Mouse (Mus musculus): Measurements from ENCODE around the gene Ddr2. TPM values are rescaled to one million over a fixed set of nuclear protein-coding genes. Genes with fewer than 3 reads are reported as not detected.

Ddr2 gene
- polyA plus RNA-seq, 1 experiment from 2014 or later = 23.5 TPM

DNA sequence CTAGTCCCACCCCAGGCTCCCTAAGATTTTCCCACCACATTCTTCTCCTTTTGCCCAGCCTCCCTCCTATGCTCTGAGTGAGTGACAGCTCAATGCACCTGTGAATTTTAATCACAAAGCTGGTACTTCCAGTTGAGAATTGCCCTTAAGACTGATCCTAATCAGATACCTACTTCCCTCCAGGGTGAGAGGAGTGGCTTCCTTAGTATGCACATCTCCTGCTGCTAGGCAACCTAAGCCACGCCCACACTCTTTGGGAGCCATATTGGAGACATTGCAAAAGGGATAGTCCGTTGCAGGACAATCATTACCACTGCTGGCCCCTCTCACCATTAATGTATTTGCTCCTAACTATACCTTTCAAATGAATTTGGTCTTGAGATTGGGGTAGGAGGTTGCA, 31.1 kb downstream of the Ddr2 start:
- 77% methylated on average over 2 of the region's 2 CpGs for WGBS
- H3K27ac ChIP-seq (ENCODE audit: low read depth, low read length) = no peak overlapping the region
- no peak overlapping the region for H3K4me2 ChIP-seq (ENCODE audit: low read depth, low read length, severe bottlenecking)
- DNase-seq (ENCODE audit: low spot score) (no peak), ATAC-seq (replicated peaks; ENCODE audit: low FRiP score) (no peak)
- no peaks in the 10 kb centered on the region for H3K27me3 ChIP-seq (ENCODE audit: control insufficient read depth, insufficient read depth, low read length)
- no peak overlapping the region for H3K9ac ChIP-seq (ENCODE audit: low read length)
- no peaks in the 10 kb centered on the region for H3K9me3 ChIP-seq (ENCODE audit: control insufficient read depth, low read length)
- H3K36me3 ChIP-seq (ENCODE audit: control insufficient read depth, insufficient read depth, low read length) = no peaks in the 10 kb centered on the region
- H3K4me1 ChIP-seq (replicated peaks; ENCODE audit: control insufficient read depth, insufficient read depth, low read length) = no peaks in the 10 kb centered on the region
- H3K4me3 ChIP-seq (ENCODE audit: low read depth, low read length) = no peak overlapping the region

DNA sequence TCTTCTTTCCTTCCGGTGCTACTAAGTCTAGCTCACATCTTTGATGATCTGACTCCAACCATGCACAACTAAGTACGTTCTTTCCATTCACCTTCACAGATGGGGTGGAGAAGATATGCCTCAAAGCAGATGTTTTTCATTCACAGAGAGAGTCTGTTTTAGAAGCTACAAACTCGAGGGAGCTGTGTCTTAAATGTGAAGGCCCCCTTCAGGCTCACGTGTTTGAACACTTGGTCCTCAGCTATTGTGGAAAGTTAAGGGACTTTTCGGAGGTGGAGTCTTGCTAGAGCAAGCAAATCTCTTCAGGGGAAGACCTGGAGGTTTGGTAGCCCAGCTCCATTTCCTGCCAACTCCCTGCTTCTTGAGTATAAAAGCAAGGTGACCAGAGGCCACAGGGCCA, 34.2 kb downstream of the Ddr2 start:
- Histone ChIP-seq H3K9ac (ENCODE audit: low read length) (no peak overlapping the region), H3K4me3 (ENCODE audit: low read depth, low read length) (no peak overlapping the region), H3K4me1 (replicated peaks; ENCODE audit: control insufficient read depth, insufficient read depth, low read length) (no peaks in the 10 kb centered on the region), H3K36me3 (ENCODE audit: control insufficient read depth, insufficient read depth, low read length) (no peaks in the 10 kb centered on the region), H3K27me3 (ENCODE audit: control insufficient read depth, insufficient read depth, low read length) (no peaks in the 10 kb centered on the region), H3K4me2 (ENCODE audit: low read depth, low read length, severe bottlenecking) (no peak overlapping the region), H3K27ac (ENCODE audit: low read depth, low read length) (no peak overlapping the region), H3K9me3 (ENCODE audit: control insufficient read depth, low read length) (no peaks in the 10 kb centered on the region)
- DNase-seq (ENCODE audit: low spot score) = no peak
- WGBS = 81% methylated on average over 5 of the region's 5 CpGs
- no peak for ATAC-seq (replicated peaks; ENCODE audit: low FRiP score)

DNA sequence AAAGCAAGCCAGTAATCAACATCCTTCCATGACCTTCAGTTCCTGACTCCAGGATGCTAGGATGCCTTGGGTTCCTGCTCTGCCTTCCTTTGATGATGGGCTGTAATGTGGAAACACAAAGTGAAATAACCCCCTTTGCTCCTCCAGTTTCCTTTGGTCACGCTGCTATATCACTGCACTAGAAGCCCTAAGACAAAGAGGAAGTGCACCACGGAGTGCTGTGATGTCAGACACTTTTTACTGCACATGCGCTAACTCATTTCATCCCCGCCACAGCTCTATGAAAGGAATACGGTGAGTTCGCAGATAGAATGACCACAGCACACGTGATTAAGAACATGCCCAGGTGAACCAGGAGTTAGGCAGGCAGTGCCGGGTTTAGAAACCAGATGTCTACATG, 36.8 kb downstream of the Ddr2 start:
- Histone ChIP-seq H3K4me3 (ENCODE audit: low read depth, low read length) (no peak overlapping the region), H3K9ac (ENCODE audit: low read length) (no peak overlapping the region), H3K27ac (ENCODE audit: low read depth, low read length) (no peak overlapping the region), H3K27me3 (ENCODE audit: control insufficient read depth, insufficient read depth, low read length) (no peaks in the 10 kb centered on the region), H3K9me3 (ENCODE audit: control insufficient read depth, low read length) (no peaks in the 10 kb centered on the region), H3K4me1 (replicated peaks; ENCODE audit: control insufficient read depth, insufficient read depth, low read length) (no peaks in the 10 kb centered on the region), H3K4me2 (ENCODE audit: low read depth, low read length, severe bottlenecking) (no peak overlapping the region), H3K36me3 (ENCODE audit: control insufficient read depth, insufficient read depth, low read length) (no peaks in the 10 kb centered on the region)
- 90% methylated on average over 8 of the region's 8 CpGs for WGBS
- no peak for DNase-seq (ENCODE audit: low spot score)
- ATAC-seq (replicated peaks; ENCODE audit: low FRiP score) = no peak

- Histone ChIP-seq H3K27ac (ENCODE audit: low read depth, low read length) (no peak overlapping the region), H3K9ac (ENCODE audit: low read length) (no peak overlapping the region), H3K4me3 (ENCODE audit: low read depth, low read length) (no peak overlapping the region), H3K4me1 (replicated peaks; ENCODE audit: control insufficient read depth, insufficient read depth, low read length) (no peaks in the 10 kb centered on the region), H3K36me3 (ENCODE audit: control insufficient read depth, insufficient read depth, low read length) (no peaks in the 10 kb centered on the region), H3K4me2 (ENCODE audit: low read depth, low read length, severe bottlenecking) (no peak overlapping the region), H3K27me3 (ENCODE audit: control insufficient read depth, insufficient read depth, low read length) (no peaks in the 10 kb centered on the region), H3K9me3 (ENCODE audit: control insufficient read depth, low read length) (no peaks in the 10 kb centered on the region)
- ATAC-seq (replicated peaks; ENCODE audit: low FRiP score) (no peak), DNase-seq (ENCODE audit: low spot score) (no peak)
- 89% methylated on average over 5 of the region's 5 CpGs for WGBS
Observed at GRCm38 (mm10) chr1:170069143-170069542, 41.4 kb downstream of the Ddr2 start.

DNA sequence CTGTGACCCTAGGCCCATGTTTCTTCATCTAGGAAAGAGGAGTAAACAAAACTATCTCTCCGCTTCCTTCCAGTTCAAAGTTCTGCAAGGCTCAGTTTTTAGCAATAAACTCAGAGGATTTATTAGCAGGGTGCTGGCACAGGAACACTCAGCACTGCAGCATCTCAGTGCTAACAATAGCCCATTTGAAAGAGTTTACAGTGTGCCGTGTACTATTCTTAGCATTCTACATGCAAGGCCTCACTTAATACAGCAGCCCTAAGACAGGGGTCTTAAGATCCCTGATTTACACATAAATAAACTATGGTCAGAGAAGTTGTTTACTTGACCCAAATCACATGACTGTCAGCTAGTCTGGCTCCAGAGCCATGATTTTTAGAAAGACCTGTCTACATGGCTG, 44.6 kb downstream of the Ddr2 start:
- Histone ChIP-seq H3K9me3 (ENCODE audit: control insufficient read depth, low read length) (no peaks in the 10 kb centered on the region), H3K4me1 (replicated peaks; ENCODE audit: control insufficient read depth, insufficient read depth, low read length) (no peaks in the 10 kb centered on the region), H3K36me3 (ENCODE audit: control insufficient read depth, insufficient read depth, low read length) (no peaks in the 10 kb centered on the region), H3K9ac (ENCODE audit: low read length) (no peak overlapping the region), H3K27ac (ENCODE audit: low read depth, low read length) (no peak overlapping the region), H3K27me3 (ENCODE audit: control insufficient read depth, insufficient read depth, low read length) (no peaks in the 10 kb centered on the region), H3K4me2 (ENCODE audit: low read depth, low read length, severe bottlenecking) (no peak overlapping the region), H3K4me3 (ENCODE audit: low read depth, low read length) (no peak overlapping the region)
- DNase-seq (ENCODE audit: low spot score) = no peak
- WGBS = 86% methylated on average over 2 of the region's 2 CpGs
- ATAC-seq (replicated peaks; ENCODE audit: low FRiP score) = no peak

DNA sequence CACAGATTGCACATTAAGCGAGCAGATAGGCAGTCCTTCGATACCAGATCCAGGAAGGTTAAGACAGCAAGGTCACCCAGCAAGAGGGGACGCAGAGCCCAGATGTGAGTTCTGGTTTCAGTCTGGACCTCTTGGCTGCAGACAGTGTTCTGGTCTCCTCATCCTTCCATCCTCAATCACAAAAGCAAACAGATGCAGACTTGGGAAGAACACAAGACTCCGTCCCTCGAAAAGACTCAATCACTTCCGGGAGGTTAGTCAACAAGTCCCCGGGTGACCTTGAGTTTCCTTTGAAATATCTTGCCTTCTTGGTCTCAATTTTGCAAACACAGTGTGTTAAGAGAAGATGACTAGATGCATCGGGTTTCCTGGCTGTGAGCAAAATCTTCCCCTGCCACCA, 45.6 kb downstream of the Ddr2 start:
- Histone ChIP-seq H3K4me2 (ENCODE audit: low read depth, low read length, severe bottlenecking) (no peak overlapping the region), H3K27ac (ENCODE audit: low read depth, low read length) (no peak overlapping the region), H3K4me1 (replicated peaks; ENCODE audit: control insufficient read depth, insufficient read depth, low read length) (no peaks in the 10 kb centered on the region), H3K36me3 (ENCODE audit: control insufficient read depth, insufficient read depth, low read length) (no peaks in the 10 kb centered on the region), H3K9ac (ENCODE audit: low read length) (no peak overlapping the region), H3K27me3 (ENCODE audit: control insufficient read depth, insufficient read depth, low read length) (no peaks in the 10 kb centered on the region), H3K9me3 (ENCODE audit: control insufficient read depth, low read length) (no peaks in the 10 kb centered on the region), H3K4me3 (ENCODE audit: low read depth, low read length) (no peak overlapping the region)
- 85% methylated on average over 8 of the region's 8 CpGs for WGBS
- no peak for DNase-seq (ENCODE audit: low spot score)
- no peak for ATAC-seq (replicated peaks; ENCODE audit: low FRiP score)

DNA sequence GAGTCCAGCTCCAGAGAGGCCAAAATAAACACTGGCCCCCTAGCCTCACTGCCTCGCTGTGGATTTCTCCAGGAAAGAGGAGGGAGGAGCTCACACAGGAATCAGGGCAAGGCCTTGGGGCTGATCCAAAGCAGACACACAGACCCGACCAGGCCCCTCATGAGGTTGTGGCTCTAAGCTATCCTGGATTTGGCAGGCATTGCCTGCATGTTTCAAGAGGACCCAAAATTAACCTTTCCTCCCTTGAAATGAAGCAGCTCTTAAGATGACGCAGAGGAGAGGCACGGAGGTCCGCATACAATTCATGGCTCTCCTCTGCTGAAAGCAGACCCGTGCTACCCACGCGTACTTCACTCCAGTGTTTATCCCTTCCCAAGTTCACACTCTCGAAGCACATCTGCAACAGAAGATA, 46.5 kb downstream of the Ddr2 start:
- WGBS = 77% methylated on average over 9 of the region's 9 CpGs
- H3K4me1 ChIP-seq (replicated peaks; ENCODE audit: control insufficient read depth, insufficient read depth, low read length) = no peaks in the 10 kb centered on the region
- no peak overlapping the region for H3K4me2 ChIP-seq (ENCODE audit: low read depth, low read length, severe bottlenecking)
- no peak overlapping the region for H3K4me3 ChIP-seq (ENCODE audit: low read depth, low read length)
- ATAC-seq (replicated peaks; ENCODE audit: low FRiP score) (no peak), DNase-seq (ENCODE audit: low spot score) (no peak)
- no peaks in the 10 kb centered on the region for H3K9me3 ChIP-seq (ENCODE audit: control insufficient read depth, low read length)
- no peak overlapping the region for H3K9ac ChIP-seq (ENCODE audit: low read length)
- no peaks in the 10 kb centered on the region for H3K27me3 ChIP-seq (ENCODE audit: control insufficient read depth, insufficient read depth, low read length)
- no peak overlapping the region for H3K27ac ChIP-seq (ENCODE audit: low read depth, low read length)
- H3K36me3 ChIP-seq (ENCODE audit: control insufficient read depth, insufficient read depth, low read length) = no peaks in the 10 kb centered on the region

DNA sequence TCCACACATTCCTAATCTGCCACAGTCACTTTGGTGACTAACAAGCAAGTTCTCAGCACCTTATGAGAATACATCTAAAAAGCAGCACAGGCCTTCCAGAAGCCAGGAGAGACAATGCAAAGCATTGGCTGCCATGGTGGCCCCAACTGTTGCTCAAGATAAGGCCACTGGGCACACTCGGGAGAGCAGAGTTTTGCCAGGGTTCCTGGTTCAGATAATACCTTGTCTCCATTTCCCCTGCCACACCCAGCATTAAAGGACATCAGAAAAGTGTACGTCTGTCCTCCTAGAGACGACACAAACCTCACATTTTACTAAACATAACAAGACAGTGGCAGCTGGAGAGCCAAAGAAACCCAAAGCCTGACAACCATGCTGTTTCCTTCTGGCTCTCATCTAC, 50.3 kb downstream of the Ddr2 start:
- H3K27ac ChIP-seq (ENCODE audit: low read depth, low read length) = no peak overlapping the region
- H3K4me1 ChIP-seq (replicated peaks; ENCODE audit: control insufficient read depth, insufficient read depth, low read length) = no peaks in the 10 kb centered on the region
- H3K9me3 ChIP-seq (ENCODE audit: control insufficient read depth, low read length) = no peaks in the 10 kb centered on the region
- no peak overlapping the region for H3K4me3 ChIP-seq (ENCODE audit: low read depth, low read length)
- no peak overlapping the region for H3K9ac ChIP-seq (ENCODE audit: low read length)
- 84% methylated on average over 3 of the region's 3 CpGs for WGBS
- H3K36me3 ChIP-seq (ENCODE audit: control insufficient read depth, insufficient read depth, low read length) = no peaks in the 10 kb centered on the region
- DNase-seq (ENCODE audit: low spot score) (no peak), ATAC-seq (replicated peaks; ENCODE audit: low FRiP score) (no peak)
- H3K4me2 ChIP-seq (ENCODE audit: low read depth, low read length, severe bottlenecking) = no peak overlapping the region
- H3K27me3 ChIP-seq (ENCODE audit: control insufficient read depth, insufficient read depth, low read length) = no peaks in the 10 kb centered on the region

DNA sequence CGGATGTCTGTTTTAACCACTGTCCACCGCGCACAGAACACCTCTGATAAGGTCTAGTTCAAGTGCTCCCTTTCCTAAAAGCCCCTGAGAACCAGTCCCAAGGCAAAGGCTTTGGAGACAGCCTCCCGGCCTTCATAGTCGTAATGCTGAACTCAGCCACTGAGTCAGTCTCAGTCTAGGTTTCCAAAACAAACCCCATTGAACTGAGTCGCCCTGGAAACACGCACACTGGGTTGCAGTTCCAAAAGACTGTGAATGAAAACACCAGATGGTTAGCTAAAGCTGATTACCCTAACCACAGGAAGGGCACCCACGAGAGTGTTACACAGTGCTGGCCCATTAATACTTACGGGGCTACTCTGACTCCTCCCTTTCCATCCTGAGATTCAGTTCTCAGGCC, 51.2 kb downstream of the Ddr2 start:
- Histone ChIP-seq H3K9ac (ENCODE audit: low read length) (no peak overlapping the region), H3K4me2 (ENCODE audit: low read depth, low read length, severe bottlenecking) (no peak overlapping the region), H3K9me3 (ENCODE audit: control insufficient read depth, low read length) (no peaks in the 10 kb centered on the region), H3K36me3 (ENCODE audit: control insufficient read depth, insufficient read depth, low read length) (no peaks in the 10 kb centered on the region), H3K27me3 (ENCODE audit: control insufficient read depth, insufficient read depth, low read length) (no peaks in the 10 kb centered on the region), H3K27ac (ENCODE audit: low read depth, low read length) (no peak overlapping the region), H3K4me1 (replicated peaks; ENCODE audit: control insufficient read depth, insufficient read depth, low read length) (no peaks in the 10 kb centered on the region), H3K4me3 (ENCODE audit: low read depth, low read length) (no peak overlapping the region)
- DNase-seq (ENCODE audit: low spot score) (no peak), ATAC-seq (replicated peaks; ENCODE audit: low FRiP score) (0 out of 2 replicates have a peak, but pooled peaks have one; percentile 12)
- 85% methylated on average over 9 of the region's 9 CpGs for WGBS
